Mouse (Mus musculus) G1E-ER4 (cell line): Measurements from ENCODE around the gene Smim24. TPM values are rescaled to one million over a fixed set of nuclear protein-coding genes. Genes with fewer than 3 reads are reported as not detected.

Experiments used
- GATA1 ChIP-seq: IDR thresholded peaks from one replicate; pipeline ENCODE4 v1.8.0; 2012; ENCODE audit warnings: low read length, inconsistent platforms
- polyA plus RNA-seq: library from polyadenylated mRNA; stranded (reverse); fragments of >175 nt; gene quantifications from 2 replicates; pipeline ENCODE4 v1.2.3, GENCODE M21; 2012

Gene Smim24
- polyA plus RNA-seq, 1 experiment: 0.68 TPM

DNA sequence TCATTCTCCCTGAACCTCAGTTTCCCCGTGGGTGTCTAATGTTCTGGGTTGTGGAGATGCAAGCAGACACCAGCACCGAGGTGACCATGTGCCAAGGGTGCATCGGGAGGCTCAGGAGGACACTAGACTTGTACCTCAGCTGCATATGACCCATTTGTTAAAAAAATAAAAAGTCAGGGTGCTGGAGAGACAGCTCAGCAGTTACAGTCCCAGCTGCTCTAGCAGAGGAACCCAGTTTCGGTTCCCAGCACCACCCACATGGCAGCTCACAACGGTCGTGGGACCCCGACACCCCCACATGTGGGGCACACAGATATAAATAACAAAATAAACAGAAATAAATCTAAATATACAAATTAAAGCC, 35.6 kb downstream of the Smim24 start:
- TF ChIP-seq GATA1: no peak

DNA sequence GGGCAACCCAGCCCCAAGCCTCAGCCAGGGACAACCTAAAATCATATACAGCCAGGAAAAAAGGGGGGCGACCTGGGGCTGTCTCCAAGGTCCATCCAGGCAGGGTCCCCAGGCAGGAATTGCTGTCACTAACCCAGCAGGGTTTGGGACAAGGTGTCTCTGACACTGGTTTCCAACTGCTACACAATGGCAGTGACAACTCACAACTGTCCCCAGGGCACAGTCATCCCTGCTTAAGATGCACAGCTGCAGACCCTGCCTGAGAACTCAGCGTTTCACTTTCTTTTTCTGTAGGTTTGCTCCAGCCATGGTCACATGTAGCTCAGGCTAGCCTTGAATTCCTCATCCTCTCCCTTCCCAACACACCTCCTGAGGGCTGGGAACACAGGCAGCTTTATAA, 36.2 kb downstream of the Smim24 start:
- no peak for TF ChIP-seq GATA1

DNA sequence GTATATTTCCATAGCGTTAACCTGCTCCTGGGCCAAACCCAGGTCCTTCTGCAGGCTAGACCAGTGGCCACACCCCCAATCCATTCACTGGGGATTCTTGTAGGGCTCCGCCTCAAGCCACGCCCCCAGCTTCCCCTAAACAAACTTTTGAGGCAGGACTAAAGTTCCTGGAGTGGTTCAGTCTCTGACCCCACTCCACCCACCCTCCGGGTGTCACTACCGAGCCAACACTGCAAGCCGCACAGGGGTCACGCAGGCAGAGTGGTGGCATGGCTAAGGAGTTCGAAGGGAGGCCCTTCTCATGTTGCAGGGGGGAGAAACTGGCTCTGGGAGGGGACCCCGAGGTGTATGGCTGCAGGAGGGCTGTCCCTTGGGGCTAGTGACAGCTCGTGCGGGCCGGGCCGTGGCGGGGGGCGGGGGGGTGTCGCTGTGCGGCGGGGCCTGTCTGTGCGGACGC, 36.8 kb downstream of the Smim24 start:
- TF ChIP-seq GATA1: no peak

DNA sequence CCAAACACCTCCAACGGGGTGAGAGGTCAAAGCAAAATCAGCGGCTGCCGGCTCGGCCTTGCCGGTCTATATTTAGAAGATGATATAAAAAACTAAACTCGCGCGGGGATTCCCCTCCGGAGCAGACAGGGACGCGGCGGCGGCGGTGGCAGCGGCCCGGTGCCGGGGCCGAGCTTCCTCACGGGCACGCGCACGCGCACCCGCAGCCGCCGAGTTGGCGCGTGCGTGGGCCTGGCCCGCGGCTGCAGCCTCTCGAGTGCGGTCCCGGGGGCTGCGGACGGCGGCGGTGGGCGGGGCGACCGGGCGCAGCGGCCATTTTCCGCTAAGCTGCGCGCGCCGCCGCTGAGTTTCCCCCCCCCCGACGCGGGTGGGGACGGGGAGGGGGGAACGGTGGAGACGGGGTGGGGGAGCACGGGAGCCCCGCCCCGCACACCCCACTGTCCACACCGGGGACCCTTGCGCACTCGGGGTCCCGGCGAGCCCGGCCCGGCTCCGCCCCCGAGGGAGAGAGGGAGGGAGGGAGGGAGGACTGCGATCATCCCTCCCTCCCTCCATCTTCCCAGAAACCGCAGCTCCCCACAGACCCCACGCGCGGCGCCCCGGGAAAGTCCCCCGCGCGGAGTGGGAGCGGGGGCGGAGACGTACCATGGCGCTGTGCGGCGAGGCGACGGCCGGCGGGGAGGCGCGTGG, 37.4 kb downstream of the Smim24 start:
- TF ChIP-seq GATA1: no peak

DNA sequence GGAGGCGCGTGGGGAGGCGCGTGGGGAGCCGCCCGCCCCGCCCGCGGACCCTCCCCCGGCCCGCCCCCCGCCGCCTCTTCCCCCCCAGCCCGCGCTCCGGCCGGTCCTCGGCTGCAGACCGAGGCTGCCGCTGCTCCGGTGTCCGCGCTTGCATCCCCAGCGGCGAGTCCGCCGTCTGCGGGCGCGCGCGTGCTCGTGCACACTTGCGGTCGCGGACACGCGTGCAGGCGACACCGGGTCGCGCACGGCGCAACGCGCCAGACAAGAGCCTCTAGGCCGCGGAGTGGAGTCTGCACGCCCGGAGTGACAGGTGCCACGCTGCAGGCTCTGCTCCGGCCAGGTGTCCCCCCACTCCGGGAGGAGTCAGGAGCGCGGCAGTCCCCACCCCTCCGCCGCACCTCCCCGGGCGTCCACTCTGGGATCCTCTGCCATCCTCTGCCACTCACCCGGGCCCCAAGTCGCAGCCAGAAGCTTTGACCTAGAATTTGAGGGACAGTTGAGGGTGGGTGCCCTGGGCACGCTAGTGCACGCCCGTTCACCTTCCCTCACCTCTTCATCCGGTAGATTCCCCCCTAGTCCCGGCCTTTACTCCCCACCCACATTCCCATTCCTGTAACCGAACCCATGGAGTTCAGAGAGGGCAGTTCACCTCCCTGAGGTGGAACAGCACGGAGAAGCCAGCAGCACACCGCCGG, 38.1 kb downstream of the Smim24 start:
- TF ChIP-seq GATA1: no peak

DNA sequence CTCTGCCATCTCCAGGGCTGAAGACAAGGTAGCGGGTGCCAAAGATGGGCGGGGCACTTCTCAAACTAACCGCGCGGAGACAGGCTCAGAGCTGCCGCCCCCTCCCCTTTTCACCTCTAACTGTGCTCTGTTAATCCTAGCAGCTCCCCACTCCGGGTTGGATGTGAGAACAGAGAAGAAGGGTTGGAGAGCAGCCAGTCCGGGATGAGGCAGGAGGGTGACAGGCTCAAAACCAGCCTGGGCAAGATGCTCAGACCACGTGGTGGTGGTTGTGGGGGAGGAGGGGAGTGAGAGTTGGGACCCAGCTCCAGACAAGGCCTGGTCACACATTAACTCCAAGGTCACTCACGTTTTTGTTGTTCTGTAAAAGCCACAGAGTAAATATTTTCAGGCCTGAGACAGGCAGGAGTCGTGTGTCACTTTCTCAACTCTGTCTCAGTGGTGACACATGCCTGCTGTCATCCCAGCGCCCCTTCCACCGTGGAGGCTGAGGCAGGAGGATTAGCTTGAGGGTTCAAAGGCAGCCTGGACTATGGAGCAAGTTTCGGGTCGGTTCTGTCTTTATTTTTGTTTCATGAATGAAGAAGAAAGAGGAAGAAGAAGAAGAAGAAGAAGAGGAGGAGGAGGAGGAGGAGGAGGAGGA, 38.8 kb downstream of the Smim24 start:
- no peak for TF ChIP-seq GATA1

DNA sequence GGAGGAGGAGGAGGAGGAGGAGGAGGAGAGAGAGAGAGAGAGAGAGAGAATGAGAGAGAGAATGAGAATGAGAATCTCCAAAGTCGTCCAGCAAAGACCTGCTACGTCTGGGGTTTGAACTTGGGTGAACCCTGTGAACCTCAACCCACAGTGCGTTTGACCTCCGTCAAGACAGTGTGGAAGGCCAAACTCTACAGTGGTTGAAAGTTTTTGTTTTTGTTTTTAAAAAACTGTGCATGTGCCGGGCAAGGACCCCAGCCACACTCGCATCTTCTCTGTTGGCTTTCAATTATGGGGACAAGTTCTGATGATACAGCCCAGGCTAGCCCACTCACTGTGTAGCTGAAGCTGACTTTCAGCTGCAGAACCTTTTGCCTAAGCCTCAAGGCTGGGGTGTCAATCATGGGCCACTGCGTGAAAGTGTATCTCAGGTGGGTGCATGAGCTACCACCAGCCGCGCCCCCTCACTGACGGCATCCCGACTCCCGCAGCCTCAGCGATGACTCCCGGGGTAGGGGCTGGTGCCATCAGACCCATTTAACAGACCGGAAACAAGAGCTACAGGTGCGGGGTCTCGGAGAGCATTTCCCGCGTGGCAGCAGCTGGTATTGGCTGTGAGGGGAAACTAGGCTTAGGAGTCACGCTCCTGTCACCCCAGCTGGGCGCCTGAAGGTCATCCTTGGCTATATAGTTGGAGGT, 39.5 kb downstream of the Smim24 start:
- no peak for TF ChIP-seq GATA1

DNA sequence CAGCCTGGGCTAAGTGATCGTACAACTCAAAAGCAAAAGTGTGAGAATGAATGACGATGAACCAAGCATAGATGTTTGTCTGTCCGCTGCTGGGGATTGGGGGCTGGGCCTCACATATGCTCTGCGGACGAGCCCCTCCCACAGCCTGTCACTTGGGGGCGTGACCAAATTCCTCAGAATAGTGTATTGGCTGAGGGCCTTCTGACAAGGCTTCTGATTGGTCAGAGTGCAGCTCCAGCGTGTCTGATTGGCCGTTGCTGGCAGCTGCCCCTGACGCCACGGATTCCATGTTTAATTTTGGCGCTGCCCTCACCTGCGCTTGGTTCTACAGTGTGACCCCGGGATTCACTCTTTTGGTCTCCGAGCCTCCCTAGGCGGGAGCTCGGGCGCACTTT, 40.0 kb downstream of the Smim24 start:
- no peak for TF ChIP-seq GATA1

DNA sequence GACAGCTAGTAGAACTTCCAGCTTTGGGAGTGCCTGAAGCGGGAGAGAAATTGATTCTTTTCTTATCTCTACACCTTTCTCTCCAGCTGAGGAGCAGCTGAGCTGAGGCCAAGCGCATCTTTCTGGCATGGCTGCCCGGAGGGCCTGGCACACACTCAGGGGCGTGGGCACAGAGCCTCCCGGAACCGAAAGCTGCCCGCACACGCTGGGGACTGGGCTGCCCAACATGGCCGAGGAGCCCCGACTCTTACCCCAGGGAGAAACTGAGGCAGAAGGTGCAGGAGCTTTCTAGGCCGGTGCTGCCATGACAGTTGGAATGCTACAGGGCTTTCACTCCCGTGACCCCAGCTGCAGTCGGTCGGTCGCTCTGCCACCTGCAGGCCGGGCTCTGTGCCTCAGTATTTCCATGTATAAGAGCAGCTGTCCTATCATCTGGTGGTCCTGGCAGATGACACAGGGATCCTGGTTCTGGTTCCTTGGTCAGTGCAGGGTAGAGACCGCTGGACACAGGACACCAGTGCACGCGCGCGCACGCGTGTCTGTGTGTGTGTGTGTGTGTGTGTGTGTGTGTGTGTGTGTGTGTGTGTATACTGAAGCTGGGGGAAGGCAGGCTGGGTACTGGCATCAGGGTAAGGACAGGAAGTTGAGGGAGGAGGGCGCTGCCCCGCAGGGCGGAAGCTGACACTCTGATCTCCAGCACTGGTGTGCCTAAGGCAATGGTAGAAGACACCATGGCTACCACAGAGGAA, 40.9 kb downstream of the Smim24 start:
- no peak for TF ChIP-seq GATA1

DNA sequence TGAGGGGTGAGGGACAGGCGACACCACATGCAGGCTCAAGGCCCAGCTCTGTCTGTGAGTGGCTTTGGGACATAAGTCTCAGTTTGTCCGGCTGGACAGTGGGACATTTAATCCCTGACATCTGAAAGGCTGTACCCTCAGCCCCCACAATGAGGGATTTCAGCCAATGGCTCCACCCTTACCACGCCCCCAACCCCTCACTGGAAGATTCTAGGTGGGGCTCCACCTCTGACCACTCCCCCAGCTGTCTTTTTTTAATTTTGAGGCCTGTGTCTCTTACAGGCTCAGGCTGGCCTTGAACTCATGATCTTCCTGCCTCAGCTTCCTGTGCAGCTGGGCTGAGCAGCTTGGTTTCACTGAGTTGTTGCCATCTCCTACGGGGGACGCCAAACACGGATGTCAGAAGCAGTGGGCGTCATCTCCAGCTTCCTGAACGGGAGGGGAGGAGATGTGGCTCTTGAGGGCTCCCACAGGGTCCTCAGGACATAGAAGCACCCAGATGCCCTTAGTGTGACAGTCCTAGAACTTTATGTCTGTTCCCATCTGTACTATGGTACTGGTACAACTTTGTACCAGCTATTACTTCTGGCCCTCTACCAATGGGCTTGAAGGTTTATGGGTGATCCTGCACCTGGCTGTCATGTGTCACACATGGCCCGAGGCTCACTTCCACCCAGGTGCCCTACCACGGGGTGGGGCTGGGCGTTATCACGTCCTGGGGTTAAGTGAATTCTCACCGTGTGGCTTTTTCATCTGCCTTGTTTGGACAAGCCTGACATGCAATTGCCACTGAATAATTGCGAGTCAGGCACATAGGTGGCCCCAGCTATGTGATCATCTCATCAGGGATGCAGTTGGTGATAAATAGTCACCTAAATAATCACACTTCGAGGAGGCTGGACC, 41.8 kb downstream of the Smim24 start:
- no peak for TF ChIP-seq GATA1

DNA sequence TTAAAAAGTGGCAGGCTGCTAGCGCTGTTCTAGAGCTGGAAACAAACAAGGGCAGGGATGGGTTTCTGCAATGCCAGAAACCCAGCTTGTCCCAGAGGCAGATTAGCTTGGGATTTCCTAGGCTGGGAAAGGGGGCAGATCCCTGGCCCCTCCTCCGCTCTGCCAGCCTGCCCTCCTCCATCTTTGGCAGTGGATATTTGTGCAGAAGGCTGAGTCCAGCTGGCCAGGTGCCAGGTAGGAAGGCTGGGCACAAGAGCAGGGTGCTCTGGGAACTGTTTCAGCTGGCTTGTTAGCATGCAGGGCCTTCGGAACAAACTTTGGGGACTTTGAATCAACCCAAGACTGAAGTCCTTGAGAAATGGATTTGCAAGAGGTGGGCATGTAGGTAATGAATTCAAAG, 42.6 kb downstream of the Smim24 start:
- TF ChIP-seq GATA1: no peak

DNA sequence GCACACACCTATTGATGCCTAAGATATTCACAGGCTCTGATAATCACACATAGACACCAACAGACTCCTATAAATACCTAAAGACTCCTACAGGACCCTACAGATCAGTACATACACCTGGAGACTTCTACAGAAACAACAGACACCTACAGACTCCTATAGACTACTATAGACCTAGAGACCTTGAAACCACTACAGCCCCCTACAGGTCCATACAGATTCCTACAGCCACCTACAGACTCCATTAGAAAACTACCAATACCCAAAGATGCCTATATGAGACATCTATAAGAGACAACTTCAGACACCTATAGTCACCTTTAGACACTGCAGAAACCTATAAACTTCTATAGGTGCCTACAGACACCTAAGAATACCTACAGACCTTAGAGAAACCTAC, 48.2 kb downstream of the Smim24 start:
- TF ChIP-seq GATA1: no peak

Other genes with a start within 250 kb of the Smim24 start
- 74.1 and 84.8 TPM in 2 replicates for gene Pias4, start 225.1 kb upstream of the Smim24 start, polyA plus RNA-seq
- 1,558 and 2,919 TPM in 2 replicates for gene Eef2, start 216.4 kb upstream of the Smim24 start, polyA plus RNA-seq
- gene Dapk3, start 210.0 kb upstream of the Smim24 start, polyA plus RNA-seq: 59.3 and 79.0 TPM in 2 replicates
- gene 4930442H23Rik, start 209.2 kb upstream of the Smim24 start, polyA plus RNA-seq: not detected in 2 replicates
- gene Nmrk2, start 191.0 kb upstream of the Smim24 start, polyA plus RNA-seq: not detected in 2 replicates
- gene Atcay, start 162.2 kb upstream of the Smim24 start, polyA plus RNA-seq: not detected in 2 replicates
- gene Zfr2, start 159.9 kb upstream of the Smim24 start, polyA plus RNA-seq: 0.66 and 0.84 TPM in 2 replicates
- not detected in 2 replicates for gene Matk, start 140.1 kb upstream of the Smim24 start, polyA plus RNA-seq
- 633 and 674 TPM in 2 replicates for gene Mrpl54, start 126.1 kb upstream of the Smim24 start, polyA plus RNA-seq
- 111 and 135 TPM in 2 replicates for gene Apba3, start 126.1 kb upstream of the Smim24 start, polyA plus RNA-seq
- gene Tjp3, start 101.5 kb upstream of the Smim24 start, polyA plus RNA-seq: 1.4 TPM in 2 replicates
- gene Pip5k1c, start 100.1 kb upstream of the Smim24 start, polyA plus RNA-seq: 139 and 210 TPM in 2 replicates
- gene Cactin, start 71.9 kb upstream of the Smim24 start, polyA plus RNA-seq: 74.5 and 82.9 TPM in 2 replicates
- not detected in 2 replicates for gene Tbxa2r, start 64.3 kb upstream of the Smim24 start, polyA plus RNA-seq
- not detected in 2 replicates for gene Gipc3, start 49.8 kb upstream of the Smim24 start, polyA plus RNA-seq
- 186 and 236 TPM in 2 replicates for gene Hmg20b, start 42.6 kb upstream of the Smim24 start, polyA plus RNA-seq
- 38.2 and 39.2 TPM in 2 replicates for gene Mfsd12, start 35.6 kb upstream of the Smim24 start, polyA plus RNA-seq
- 0.40 and 0.50 TPM in 2 replicates for gene 4930404N11Rik, start 27.2 kb upstream of the Smim24 start, polyA plus RNA-seq
- 99.0 and 111 TPM in 2 replicates for gene Fzr1, start 14.5 kb upstream of the Smim24 start, polyA plus RNA-seq
- 216 and 292 TPM in 2 replicates for gene Dohh, start 8.6 kb upstream of the Smim24 start, polyA plus RNA-seq
- gene Gm48551, start 8.6 kb upstream of the Smim24 start, polyA plus RNA-seq: 0.22 and 0.38 TPM in 2 replicates
- gene Gm48552, start 4.0 kb upstream of the Smim24 start, polyA plus RNA-seq: 7.0 and 10.7 TPM in 2 replicates
- 29.3 and 37.9 TPM in 2 replicates for gene Nfic, start 62.6 kb downstream of the Smim24 start, polyA plus RNA-seq
- 0.05 and 0.08 TPM in 2 replicates for gene Celf5, start 89.7 kb downstream of the Smim24 start, polyA plus RNA-seq
- 258 and 349 TPM in 2 replicates for gene Ncln, start 103.3 kb downstream of the Smim24 start, polyA plus RNA-seq
- gene S1pr4, start 107.1 kb downstream of the Smim24 start, polyA plus RNA-seq: 4.1 and 6.8 TPM in 2 replicates
- gene Gna15, start 131.2 kb downstream of the Smim24 start, polyA plus RNA-seq: 38.8 and 47.3 TPM in 2 replicates
- gene Gna11, start 152.1 kb downstream of the Smim24 start, polyA plus RNA-seq: 15.0 and 16.3 TPM in 2 replicates
- gene Aes, start 166.4 kb downstream of the Smim24 start, polyA plus RNA-seq: 1,803 and 2,150 TPM in 2 replicates
- gene Tle2, start 181.5 kb downstream of the Smim24 start, polyA plus RNA-seq: 3.0 and 3.6 TPM in 2 replicates
- 9.2 and 15.1 TPM in 2 replicates for gene Tle6, start 208.0 kb downstream of the Smim24 start, polyA plus RNA-seq
- 0.16 and 0.22 TPM in 2 replicates for gene BC025920, start 213.2 kb downstream of the Smim24 start, polyA plus RNA-seq
- gene Sirt6, start 234.7 kb downstream of the Smim24 start, polyA plus RNA-seq: 100 and 118 TPM in 2 replicates
- gene Ankrd24, start 235.5 kb downstream of the Smim24 start, polyA plus RNA-seq: 7.1 and 8.6 TPM in 2 replicates